Mouse (Mus musculus): ENCODE measurements around the gene Inhbc. TPM values are rescaled to one million over a fixed set of nuclear protein-coding genes. Genes with fewer than 3 reads are reported as not detected.

The Inhbc gene
- polyA plus RNA-seq, 1 experiment = not detected

- H3K9me3 ChIP-seq (replicated peaks; ENCODE audit: control insufficient read depth, insufficient read depth, low read length, poor library complexity, severe bottlenecking) = no peaks in the 10 kb centered on the region
- no peak overlapping the region for H3K4me3 ChIP-seq (ENCODE audit: low read depth, low read length)
- no peak overlapping the region for H3K27ac ChIP-seq (ENCODE audit: insufficient read depth, low read length)
- H3K36me3 ChIP-seq (ENCODE audit: control insufficient read depth, insufficient read depth, low read length, poor library complexity, severe bottlenecking) = peaks cover 2% of the 10 kb centered on the region; the same call in 1 of the 2 replicates
- H3K9ac ChIP-seq (ENCODE audit: low read depth, poor library complexity, severe bottlenecking) = no peak overlapping the region
- no peaks in the 10 kb centered on the region for H3K4me1 ChIP-seq (ENCODE audit: control insufficient read depth, insufficient read depth, low read length)
- TF ChIP-seq POLR2A (IDR thresholded peaks at IDR 0.05; ENCODE audit: insufficient read depth, low read length) (no peak), CTCF (IDR thresholded peaks at IDR 0.05; ENCODE audit: low read depth, low read length) (no peak), EP300 (IDR thresholded peaks at IDR 0.05; ENCODE audit: insufficient read depth, low read depth, low read length) (no peak)
- no peaks in the 10 kb centered on the region for H3K27me3 ChIP-seq (ENCODE audit: control insufficient read depth, insufficient read depth, low read length, poor library complexity, severe bottlenecking)
These were observed 34.5 kb upstream of the Inhbc start for GRCm38 (mm10) chr10:127404701-127405100.

DNA sequence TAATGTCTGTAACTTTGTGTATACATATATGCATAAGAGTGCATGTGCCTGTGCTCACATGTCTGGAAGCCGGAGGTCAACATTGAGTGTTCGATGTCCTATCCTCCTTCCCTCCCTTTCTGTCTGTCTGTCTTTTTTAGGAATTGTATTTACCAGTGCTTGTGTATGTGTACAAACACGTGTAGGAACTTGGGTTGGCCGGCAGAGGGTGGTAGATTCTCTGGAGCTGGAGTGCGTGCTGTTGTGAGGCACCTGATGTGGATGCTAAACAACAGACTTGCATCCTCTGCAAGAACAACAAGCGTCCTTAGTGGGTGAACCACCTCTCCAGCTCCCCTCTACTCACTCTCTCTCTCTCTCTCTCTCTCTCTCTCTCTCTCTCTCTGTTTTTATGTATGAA lies 21.5 kb upstream of the Inhbc start:
- TF ChIP-seq CTCF (IDR thresholded peaks at IDR 0.05; ENCODE audit: low read depth, low read length) (peak; percentile 56), EP300 (IDR thresholded peaks at IDR 0.05; ENCODE audit: insufficient read depth, low read depth, low read length) (no peak), POLR2A (IDR thresholded peaks at IDR 0.05; ENCODE audit: insufficient read depth, low read length) (no peak)
- Histone ChIP-seq H3K27ac (ENCODE audit: insufficient read depth, low read length) (no peak overlapping the region), H3K27me3 (ENCODE audit: control insufficient read depth, insufficient read depth, low read length, poor library complexity, severe bottlenecking) (no peaks in the 10 kb centered on the region), H3K4me3 (ENCODE audit: low read depth, low read length) (no peak overlapping the region), H3K36me3 (ENCODE audit: control insufficient read depth, insufficient read depth, low read length, poor library complexity, severe bottlenecking) (no peaks in the 10 kb centered on the region; the same call in 1 of the 2 replicates), H3K9me3 (replicated peaks; ENCODE audit: control insufficient read depth, insufficient read depth, low read length, poor library complexity, severe bottlenecking) (no peaks in the 10 kb centered on the region), H3K4me1 (ENCODE audit: control insufficient read depth, insufficient read depth, low read length) (no peaks in the 10 kb centered on the region), H3K9ac (ENCODE audit: low read depth, poor library complexity, severe bottlenecking) (no peak overlapping the region)

DNA sequence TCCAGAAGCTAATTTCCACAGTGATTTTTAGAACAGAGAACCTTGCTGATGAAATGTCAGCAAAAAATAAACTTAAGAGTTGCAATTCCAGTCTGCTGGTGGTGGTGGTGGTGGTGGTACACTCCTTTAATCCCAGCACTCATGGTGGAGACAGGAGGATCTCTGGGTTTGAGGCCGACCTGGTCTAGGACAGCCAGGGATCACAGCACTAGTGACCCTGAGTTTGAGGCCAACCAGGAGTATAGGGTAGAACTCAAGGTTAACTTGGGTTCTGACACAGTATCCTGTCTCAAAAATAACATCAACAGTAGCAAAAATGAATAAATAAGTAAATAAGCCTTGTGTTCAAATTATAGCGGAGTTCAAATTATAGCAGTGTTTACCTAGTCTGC lies 11.5 kb upstream of the Inhbc start:
- H3K9ac ChIP-seq (ENCODE audit: low read depth, poor library complexity, severe bottlenecking) = peak overlapping the region; percentile 94
- no peak for TF ChIP-seq EP300 (IDR thresholded peaks at IDR 0.05; ENCODE audit: insufficient read depth, low read depth, low read length)
- TF ChIP-seq CTCF (IDR thresholded peaks at IDR 0.05; ENCODE audit: low read depth, low read length) = no peak
- TF ChIP-seq POLR2A (IDR thresholded peaks at IDR 0.05; ENCODE audit: insufficient read depth, low read length) = no peak

GRCm38 (mm10) chr10:127380767-127381742 lies 10.8 kb upstream of the Inhbc start:
- no peaks in the 10 kb centered on the region for H3K9me3 ChIP-seq (replicated peaks; ENCODE audit: control insufficient read depth, insufficient read depth, low read length, poor library complexity, severe bottlenecking)
- no peaks in the 10 kb centered on the region for H3K36me3 ChIP-seq (ENCODE audit: control insufficient read depth, insufficient read depth, low read length, poor library complexity, severe bottlenecking)
- peak overlapping the region; percentile 73 for H3K4me3 ChIP-seq (ENCODE audit: low read depth, low read length)
- no peak for TF ChIP-seq CTCF (IDR thresholded peaks at IDR 0.05; ENCODE audit: low read depth, low read length)
- no peak for TF ChIP-seq POLR2A (IDR thresholded peaks at IDR 0.05; ENCODE audit: insufficient read depth, low read length)
- TF ChIP-seq EP300 (IDR thresholded peaks at IDR 0.05; ENCODE audit: insufficient read depth, low read depth, low read length) = no peak
- no peaks in the 10 kb centered on the region for H3K27me3 ChIP-seq (ENCODE audit: control insufficient read depth, insufficient read depth, low read length, poor library complexity, severe bottlenecking)
- peaks cover 4% of the 10 kb centered on the region for H3K4me1 ChIP-seq (ENCODE audit: control insufficient read depth, insufficient read depth, low read length)
- H3K9ac ChIP-seq (ENCODE audit: low read depth, poor library complexity, severe bottlenecking) = peak overlapping the region; percentile 94
- peak overlapping the region; percentile 66 for H3K27ac ChIP-seq (ENCODE audit: insufficient read depth, low read length)

More for the DNA sequence above, 11.5 kb upstream of the Inhbc start:
- no peaks in the 10 kb centered on the region for H3K9me3 ChIP-seq (replicated peaks; ENCODE audit: control insufficient read depth, insufficient read depth, low read length, poor library complexity, severe bottlenecking)
- H3K4me3 ChIP-seq (ENCODE audit: low read depth, low read length) = peak overlapping the region; percentile 73
- no peaks in the 10 kb centered on the region for H3K27me3 ChIP-seq (ENCODE audit: control insufficient read depth, insufficient read depth, low read length, poor library complexity, severe bottlenecking)
- peaks cover 4% of the 10 kb centered on the region for H3K4me1 ChIP-seq (ENCODE audit: control insufficient read depth, insufficient read depth, low read length)
- H3K36me3 ChIP-seq (ENCODE audit: control insufficient read depth, insufficient read depth, low read length, poor library complexity, severe bottlenecking) = no peaks in the 10 kb centered on the region
- peak overlapping the region; percentile 66 for H3K27ac ChIP-seq (ENCODE audit: insufficient read depth, low read length)

GRCm38 (mm10) chr10:127380251-127380691 lies 10.0 kb upstream of the Inhbc start, which contains the start of gene R3hdm2:
Gene R3hdm2, plus strand, starts transcription at chr10:127380327.
- peak within 1 kb of the TSS; percentile 95 for H3K4me3 ChIP-seq (ENCODE audit: low read depth, low read length)
- peaks cover 4% of the 10 kb centered on the region for H3K4me1 ChIP-seq (ENCODE audit: control insufficient read depth, insufficient read depth, low read length)
- no peaks in the 10 kb centered on the region for H3K27me3 ChIP-seq (ENCODE audit: control insufficient read depth, insufficient read depth, low read length, poor library complexity, severe bottlenecking)
- peak within 1 kb of the TSS; percentile 94 for H3K9ac ChIP-seq (ENCODE audit: low read depth, poor library complexity, severe bottlenecking)
- no peak for TF ChIP-seq POLR2A (IDR thresholded peaks at IDR 0.05; ENCODE audit: insufficient read depth, low read length)
- no peak for TF ChIP-seq EP300 (IDR thresholded peaks at IDR 0.05; ENCODE audit: insufficient read depth, low read depth, low read length)
- TF ChIP-seq CTCF (IDR thresholded peaks at IDR 0.05; ENCODE audit: low read depth, low read length) = no peak
- H3K36me3 ChIP-seq (ENCODE audit: control insufficient read depth, insufficient read depth, low read length, poor library complexity, severe bottlenecking) = no peaks in the 10 kb centered on the region
- peak within 1 kb of the TSS; percentile 66 for H3K27ac ChIP-seq (ENCODE audit: insufficient read depth, low read length)
- H3K9me3 ChIP-seq (replicated peaks; ENCODE audit: control insufficient read depth, insufficient read depth, low read length, poor library complexity, severe bottlenecking) = no peaks in the 10 kb centered on the region

GRCm38 (mm10) chr10:127379654-127380053 lies 9.4 kb upstream of the Inhbc start:
- no peak for TF ChIP-seq EP300 (IDR thresholded peaks at IDR 0.05; ENCODE audit: insufficient read depth, low read depth, low read length)
- Histone ChIP-seq H3K4me1 (ENCODE audit: control insufficient read depth, insufficient read depth, low read length) (peaks cover 4% of the 10 kb centered on the region), H3K9me3 (replicated peaks; ENCODE audit: control insufficient read depth, insufficient read depth, low read length, poor library complexity, severe bottlenecking) (no peaks in the 10 kb centered on the region), H3K9ac (ENCODE audit: low read depth, poor library complexity, severe bottlenecking) (peak overlapping the region; percentile 94), H3K36me3 (ENCODE audit: control insufficient read depth, insufficient read depth, low read length, poor library complexity, severe bottlenecking) (no peaks in the 10 kb centered on the region), H3K27ac (ENCODE audit: insufficient read depth, low read length) (peak overlapping the region; percentile 15; the same call in 1 of the 2 replicates), H3K27me3 (ENCODE audit: control insufficient read depth, insufficient read depth, low read length, poor library complexity, severe bottlenecking) (no peaks in the 10 kb centered on the region), H3K4me3 (ENCODE audit: low read depth, low read length) (peak overlapping the region; percentile 95)

Measured in ES-Bruce4 (cell line).